Comparison of ENCODE assay signal across 21 mouse cellular contexts in genomic region chr2:35512226-35512625, GRCm38 (mm10). TPM values are rescaled to one million over a fixed set of nuclear protein-coding genes. Genes with fewer than 3 reads are reported as not detected.
DNase-seq lines count a peak whose midpoint lies in the region; TF ChIP-seq lines count a peak whose summit lies in the region.
"Had no signal": no experiment of that assay in that cellular context is flagged by ENCODE, and none has a peak within 500 bp of the region (broad histone marks: within the 10 kb centered on the region; RNA-seq: fewer than 3 reads in every experiment).

No protein-coding gene starts in this region.

- TF ChIP-seq EP300 in MEL (IDR thresholded peaks at IDR 0.05; ENCODE audit: low read depth in 1 of 2, low read length in 2 of 2), result no peak

- peak; percentile 69 for TF ChIP-seq RAD21 in MEL (IDR thresholded peaks at IDR 0.05; ENCODE audit: low read depth, low read length)

- no peak for DNase-seq in gastrocnemius, adult 2 months
- no peak for DNase-seq in gastrocnemius, postnatal 25 days
- no peak for DNase-seq in left cerebral cortex, adult 2 months (ENCODE audit: extremely low spot score in 1 of 2, low spot score in 2 of 2)
- DNase-seq in left cerebral cortex, postnatal 10 days (ENCODE audit: extremely low spot score in 1 of 2, low spot score in 2 of 2), result no peak
- DNase-seq in 416B (ENCODE audit: low read depth) (peak; percentile 50), MEL (ENCODE audit: low read depth, low spot score) (no peak)
- DNase-seq in frontal cortex, adult 2 months (ENCODE audit: extremely low spot score in 1 of 2, low spot score in 1 of 2), result no peak
- DNase-seq in adrenal gland, adult 18-20 months (ENCODE audit: low spot score in 2 of 2), result no peak
- DNase-seq: adrenal gland, postnatal 36 days; B cell, adult 2 months; cerebellum, adult 18-20 months; cerebellum, postnatal 36 days; kidney, adult 11 months; kidney, postnatal 10 days; left cerebral cortex, postnatal 4 days; right cerebral cortex, postnatal 25 days had no signal

- peaks cover 16 to 39% of the 10 kb centered on the region in 2 experiments for H3K4me1 ChIP-seq in MEL (ENCODE audit: control insufficient read depth in 1 of 2, insufficient read depth in 2 of 2, low read length in 2 of 2)

- TF ChIP-seq POLR2A in MEL (IDR thresholded peaks at IDR 0.05; ENCODE audit: control insufficient read depth in 1 of 2, insufficient read depth in 1 of 2, low read depth in 1 of 2, low read length in 2 of 2, poor library complexity in 1 of 2), result no peak

- H3K9ac ChIP-seq in MEL (ENCODE audit: control insufficient read depth, low read depth, low read length, poor library complexity, severe bottlenecking), result no peak overlapping the region
- H3K9ac ChIP-seq: forebrain, embryonic 12.5 days; heart, embryonic 12.5 days; hindbrain, embryonic 14.5 days; midbrain, embryonic 15.5 days had no signal

- H3K79me2 ChIP-seq in MEL (ENCODE audit: control insufficient read depth, insufficient read depth, low read length, poor library complexity), result no peaks in the 10 kb centered on the region

- H3K27ac ChIP-seq in gastrocnemius, adult 2 months, result no peak overlapping the region
- H3K27ac ChIP-seq in left cerebral cortex, adult 2 months, result no peak overlapping the region
- H3K27ac ChIP-seq in MEL (ENCODE audit: control insufficient read depth, low read depth, low read length), result no peak overlapping the region
- H3K27ac ChIP-seq: forebrain, embryonic 12.5 days; hindbrain, embryonic 14.5 days; midbrain, embryonic 15.5 days had no signal

- intact Hi-C loops in gastrocnemius, adult 2 months (cut with DNase I), result loop anchor here (10.0 kb wide), 1 partner anchor 217 kb away; no protein-coding TSS in a partner anchor
- intact Hi-C loops in left cerebral cortex, adult 2 months (cut with DNase I), result no loop called here
- intact Hi-C loops in left cerebral cortex, postnatal 10 days (cut with DNase I), result no loop called here

- H3K27me3 ChIP-seq in MEL (ENCODE audit: control insufficient read depth in 1 of 2, insufficient read depth in 2 of 2, low read length in 2 of 2), result no peaks in the 10 kb centered on the region
- H3K27me3 ChIP-seq: forebrain, embryonic 12.5 days; heart, embryonic 12.5 days; midbrain, embryonic 15.5 days had no signal

- TF ChIP-seq CTCF in gastrocnemius, adult 2 months (IDR thresholded peaks at IDR 0.05), result peak; percentile 58
- peak; percentile 41 for TF ChIP-seq CTCF in left cerebral cortex, adult 2 months (IDR thresholded peaks at IDR 0.05)
- TF ChIP-seq CTCF in MEL (IDR thresholded peaks at IDR 0.05 in 2 of 3, conservative IDR thresholded peaks at IDR 0.05 in 1 of 3; ENCODE audit: control insufficient read depth in 1 of 3, insufficient read depth in 1 of 3, low read depth in 2 of 3, low read length in 3 of 3, poor library complexity in 1 of 3, severe bottlenecking in 1 of 3), result peak; percentile 24 to 63 (median 48)

- no peak overlapping the region for H3K4me3 ChIP-seq in gastrocnemius, adult 2 months
- H3K4me3 ChIP-seq in left cerebral cortex, adult 2 months, result no peak overlapping the region
- H3K4me3 ChIP-seq in MEL (ENCODE audit: control insufficient read depth in 1 of 2, insufficient read depth in 1 of 2, low read depth in 2 of 2, low read length in 2 of 2), result no peak overlapping the region
- H3K4me3 ChIP-seq: forebrain, embryonic 12.5 days; heart, embryonic 12.5 days; megakaryocyte, embryonic 14.5 days; midbrain, embryonic 15.5 days had no signal

- H3K9me3 ChIP-seq in MEL (replicated peaks; ENCODE audit: insufficient read depth, low read length), result no peaks in the 10 kb centered on the region
- H3K9me3 ChIP-seq: forebrain, embryonic 12.5 days; megakaryocyte, embryonic 14.5 days; midbrain, embryonic 15.5 days had no signal

- H3K36me3 ChIP-seq in MEL (ENCODE audit: control insufficient read depth in 1 of 2, insufficient read depth in 2 of 2, low read length in 2 of 2), result peaks cover 0 to 27% of the 10 kb centered on the region in 2 experiments; a peak in 2 of 4 replicates
- H3K36me3 ChIP-seq: forebrain, embryonic 12.5 days; heart, embryonic 12.5 days; midbrain, embryonic 15.5 days had no signal

TF ChIP-seq in MEL, 35 proteins besides CTCF, POLR2A, EP300 and RAD21:
- no peak for TF ChIP-seq MAZ (IDR thresholded peaks at IDR 0.05; ENCODE audit: low read depth, low read length)
- TF ChIP-seq ETS1 (IDR thresholded peaks at IDR 0.05; ENCODE audit: low read depth, low read length), result no peak
- TF ChIP-seq ZNF384 (IDR thresholded peaks at IDR 0.05; ENCODE audit: low read depth, low read length), result peak; percentile 55
- TF ChIP-seq SMC3 (IDR thresholded peaks at IDR 0.05; ENCODE audit: low read depth, low read length), result peak; percentile 57
- TF ChIP-seq JUND (IDR thresholded peaks at IDR 0.05; ENCODE audit: low read depth, low read length), result no peak
- no peak for TF ChIP-seq SIN3A (IDR thresholded peaks at IDR 0.05; ENCODE audit: low read length)
- TF ChIP-seq ZC3H11A (IDR thresholded peaks at IDR 0.05; ENCODE audit: low read depth, low read length), result peak; percentile 51
- TF ChIP-seq MYC (IDR thresholded peaks at IDR 0.05; ENCODE audit: low read depth, low read length), result 0 out of 2 replicates have a peak, but pooled peaks have one; percentile 19

RNA-seq across cellular contexts. Expression of gene Dab2ip, which starts 45.8 kb away (rescaled TPM):
- total RNA-seq in gastrocnemius, adult 2 months (2021), result 10 to 100 TPM; 38.2 to 52.0 TPM
- total RNA-seq in gastrocnemius, postnatal 25 days (2021), result 10 to 100 TPM; 40.1 to 40.7 TPM
- 100 to 1,000 TPM; 144 to 152 TPM for total RNA-seq in left cerebral cortex, adult 2 months (2021)
- 100 to 1,000 TPM; 125 to 138 TPM for total RNA-seq in left cerebral cortex, postnatal 10 days (2021)
- 2.5 and 4.0 TPM in 2 replicates for total RNA-seq in MEL (2012; rRNA removed)
- 1 to 10 TPM in 1 of 2 experiments, not detected in 1; 9.9 TPM for polyA plus RNA-seq in MEL (2012; ENCODE audit: insufficient read depth in 1 of 2, insufficient read length in 2 of 2, low read depth in 1 of 2, low replicate concordance in 2 of 2, missing spikeins in 1 of 2)
- polyA plus RNA-seq in frontal cortex, adult 2 months (2012; rRNA removed), result 73.9 and 77.2 TPM in 2 replicates
- total RNA-seq in adrenal gland, adult 18-20 months (2021), result 10 to 100 TPM; 43.5 to 87.3 TPM

RNA-seq across cellular contexts. Expression of gene Ggta1, which starts 49.2 kb away (rescaled TPM):
- 10 to 100 TPM in 1 of 2 experiments, 1 to 10 TPM in 1; 6.3 to 11.2 TPM for total RNA-seq in gastrocnemius, adult 2 months (2021)
- total RNA-seq in gastrocnemius, postnatal 25 days (2021), result 10 to 100 TPM in 1 of 2 experiments, 1 to 10 TPM in 1; 8.7 to 10.2 TPM
- total RNA-seq in left cerebral cortex, adult 2 months (2021), result 1 to 10 TPM; 2.6 to 4.0 TPM
- 1 to 10 TPM; 3.7 to 4.2 TPM for total RNA-seq in left cerebral cortex, postnatal 10 days (2021)
- total RNA-seq in MEL (2012; rRNA removed), result 23.6 and 30.7 TPM in 2 replicates
- 10 to 100 TPM in 1 of 2 experiments, not detected in 1; 29.2 TPM for polyA plus RNA-seq in MEL (2012; ENCODE audit: insufficient read depth in 1 of 2, insufficient read length in 2 of 2, low read depth in 1 of 2, low replicate concordance in 2 of 2, missing spikeins in 1 of 2)
- 3.8 TPM in 2 replicates for polyA plus RNA-seq in frontal cortex, adult 2 months (2012; rRNA removed)
- 1 to 10 TPM; 9.4 to 9.8 TPM for total RNA-seq in adrenal gland, adult 18-20 months (2021)
